Mouse (Mus musculus): ENCODE results near the gene Phf13. TPM values are rescaled to one million over a fixed set of nuclear protein-coding genes. Genes with fewer than 3 reads are reported as not detected.

Phf13 gene
- polyA plus RNA-seq, 1 experiment from 2014 or later = 24.4 TPM

- Histone ChIP-seq H3K4me1 (ENCODE audit: control insufficient read depth, insufficient read depth, low read length) (no peaks in the 10 kb centered on the region), H3K9ac (ENCODE audit: low read depth, low read length) (no peak overlapping the region), H3K4me2 (ENCODE audit: low read length) (no peak overlapping the region), H3K27ac (ENCODE audit: low read length) (no peak overlapping the region), H3K36me3 (ENCODE audit: control insufficient read depth, insufficient read depth, low read length) (peaks cover 3% of the 10 kb centered on the region), H3K4me3 (ENCODE audit: low read depth, low read length) (no peak overlapping the region), H3K27me3 (ENCODE audit: control insufficient read depth, insufficient read depth, low read depth, low read length) (no peaks in the 10 kb centered on the region), H3K9me3 (replicated peaks; ENCODE audit: control insufficient read depth, low read length, poor library complexity, severe bottlenecking) (no peaks in the 10 kb centered on the region)
- ATAC-seq = no peak
- WGBS = 92% methylated on average over 14 of the region's 14 CpGs
Observed at GRCm38 (mm10) chr4:151948497-151949471, 47.3 kb downstream of the Phf13 start.

GRCm38 (mm10) chr4:151946211-151946610 is 49.8 kb downstream of the Phf13 start:
- no peak overlapping the region for H3K27ac ChIP-seq (ENCODE audit: low read length)
- no peak overlapping the region for H3K4me2 ChIP-seq (ENCODE audit: low read length)
- no peak overlapping the region for H3K4me3 ChIP-seq (ENCODE audit: low read depth, low read length)
- 90% methylated on average over 11 of the region's 11 CpGs for WGBS
- no peaks in the 10 kb centered on the region for H3K9me3 ChIP-seq (replicated peaks; ENCODE audit: control insufficient read depth, low read length, poor library complexity, severe bottlenecking)
- H3K4me1 ChIP-seq (ENCODE audit: control insufficient read depth, insufficient read depth, low read length) = no peaks in the 10 kb centered on the region
- H3K27me3 ChIP-seq (ENCODE audit: control insufficient read depth, insufficient read depth, low read depth, low read length) = no peaks in the 10 kb centered on the region
- H3K9ac ChIP-seq (ENCODE audit: low read depth, low read length) = no peak overlapping the region
- no peak for ATAC-seq
- H3K36me3 ChIP-seq (ENCODE audit: control insufficient read depth, insufficient read depth, low read length) = no peaks in the 10 kb centered on the region

Other genes with a start within 250 kb of the Phf13 start
- 155 and 159 TPM in 2 replicates for gene Camta1, start 134.4 kb downstream of the Phf13 start, polyA plus RNA-seq (2015; fragmentation: Nextera tagmentation; extraction: Ambion mirVana)
- gene Dnajc11, start 62.6 kb downstream of the Phf13 start, polyA plus RNA-seq (2015; fragmentation: Nextera tagmentation; extraction: Ambion mirVana) = 81.3 and 81.6 TPM in 2 replicates
- gene Thap3, start 7.3 kb downstream of the Phf13 start, polyA plus RNA-seq (2015; fragmentation: Nextera tagmentation; extraction: Ambion mirVana) = 30.9 and 33.9 TPM in 2 replicates
- gene Klhl21, start 12.5 kb upstream of the Phf13 start, polyA plus RNA-seq (2015; fragmentation: Nextera tagmentation; extraction: Ambion mirVana) = 3.0 and 3.4 TPM in 2 replicates
- 19.3 and 21.5 TPM in 2 replicates for gene Zbtb48, start 31.4 kb upstream of the Phf13 start, polyA plus RNA-seq (2015; fragmentation: Nextera tagmentation; extraction: Ambion mirVana)
- gene Tas1r1, start 42.3 kb upstream of the Phf13 start, polyA plus RNA-seq (2015; fragmentation: Nextera tagmentation; extraction: Ambion mirVana) = 2.1 and 2.4 TPM in 2 replicates
- gene Nol9, start 43.1 kb upstream of the Phf13 start, polyA plus RNA-seq (2015; fragmentation: Nextera tagmentation; extraction: Ambion mirVana) = 22.8 and 24.0 TPM in 2 replicates
- 11.8 and 13.1 TPM in 2 replicates for gene Plekhg5, start 76.2 kb upstream of the Phf13 start, polyA plus RNA-seq (2015; fragmentation: Nextera tagmentation; extraction: Ambion mirVana)
- 0.37 and 0.83 TPM in 2 replicates for gene Tnfrsf25, start 119.7 kb upstream of the Phf13 start, polyA plus RNA-seq (2015; fragmentation: Nextera tagmentation; extraction: Ambion mirVana)
- gene Espn, start 156.1 kb upstream of the Phf13 start, polyA plus RNA-seq (2015; fragmentation: Nextera tagmentation; extraction: Ambion mirVana) = 0.14 and 0.25 TPM in 2 replicates
- not detected in 2 replicates for gene Hes2, start 162.6 kb upstream of the Phf13 start, polyA plus RNA-seq (2015; fragmentation: Nextera tagmentation; extraction: Ambion mirVana)
- gene Acot7, start 181.9 kb upstream of the Phf13 start, polyA plus RNA-seq (2015; fragmentation: Nextera tagmentation; extraction: Ambion mirVana) = 437 and 480 TPM in 2 replicates